Mouse (Mus musculus) forebrain, embryonic 10.5 days (tissue): ENCODE measurements around the gene Krt15. TPM values are rescaled to one million over a fixed set of nuclear protein-coding genes. Genes with fewer than 3 reads are reported as not detected.

ENCODE experiments used
- DNase-seq: peaks from one replicate; pipeline ENCODE4 v3.0.0-alpha.2; 2017; ENCODE audit warnings: low spot score; ENCODE audit errors: extremely low spot score
- H3K27ac ChIP-seq: fragments of 300-500 bp; sonication (generic); 2 replicates; pipeline ENCODE4 v1.5.1; 2016; ENCODE audit warnings: mild to moderate bottlenecking
- H3K27me3 ChIP-seq: fragments of 300-500 bp; sonication (generic); 2 replicates; pipeline ENCODE4 v1.6.1; 2016; ENCODE audit warnings: mild to moderate bottlenecking; ENCODE audit not compliant: poor library complexity, severe bottlenecking
- H3K36me3 ChIP-seq: fragments of 300-500 bp; sonication (generic); replicated peaks from 2 replicates; pipeline ENCODE4 v1.6.1; 2016; ENCODE audit warnings: mild to moderate bottlenecking, moderate library complexity
- H3K4me1 ChIP-seq: fragments of 300-500 bp; sonication (generic); 2 replicates; pipeline ENCODE4 v1.6.1; 2016
- H3K4me3 ChIP-seq: fragments of 300-500 bp; sonication (generic); 2 replicates; pipeline ENCODE4 v1.5.1; 2016; ENCODE audit warnings: mild to moderate bottlenecking, moderate library complexity
- H3K9me3 ChIP-seq: fragments of 300-500 bp; sonication (generic); 2 replicates; pipeline ENCODE4 v1.6.1; 2016; ENCODE audit warnings: mild to moderate bottlenecking, moderate library complexity
- WGBS: fragments of 180-500 bp; shearing (Covaris S2); methylation state at CpG from one replicate; pipeline ENCODE4 v1.1.7; 2016; 5-methylcytosine and 5-hydroxymethylcytosine counted together
- polyA plus RNA-seq: library from polyadenylated mRNA; unstranded; fragments of >200 nt; fragmentation: Nextera tagmentation; extraction: Ambion mirVana; gene quantifications from 2 replicates; pipeline ENCODE4 v1.2.1, GENCODE M21; 2016

The Krt15 gene
- polyA plus RNA-seq, 1 experiment from 2014 or later: 0.77 TPM

DNA sequence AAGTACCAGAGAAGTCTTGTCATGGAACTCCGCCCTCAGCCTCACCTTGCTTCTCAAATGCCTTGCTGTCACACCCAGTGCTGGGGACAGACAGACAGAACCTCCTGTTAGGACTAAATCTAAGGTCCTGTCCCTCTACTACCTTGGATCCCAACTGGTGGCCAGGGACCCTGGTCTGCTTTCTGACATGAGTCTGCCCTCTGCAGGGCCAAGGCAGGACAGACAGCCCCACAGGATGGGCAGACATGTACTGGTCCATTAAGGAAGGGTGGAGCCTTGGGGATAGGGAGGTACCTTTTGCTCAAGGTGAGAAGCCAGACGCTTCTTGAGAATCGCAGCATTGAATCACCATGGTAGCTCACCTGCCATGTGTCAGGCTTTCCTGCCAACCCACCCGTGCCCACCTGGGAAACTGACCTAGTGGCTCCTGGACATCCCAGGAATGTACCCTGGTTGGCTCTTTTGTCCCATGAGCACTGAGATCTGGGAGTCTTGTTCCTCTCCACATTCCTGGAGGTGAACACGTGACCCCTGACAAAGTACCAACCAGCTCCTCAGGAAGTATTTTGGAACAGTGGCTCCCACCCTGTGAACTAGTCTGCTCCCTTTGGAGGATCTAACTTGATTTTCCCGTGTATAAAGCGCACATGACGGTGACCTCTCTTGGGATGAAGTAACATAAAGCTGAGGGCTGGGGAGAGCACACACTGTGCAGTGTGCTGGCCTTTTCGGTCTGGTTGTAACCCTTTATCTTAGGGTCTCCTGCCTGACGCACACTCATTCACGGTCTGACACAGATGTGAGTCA is 22.6 kb downstream of the Krt15 start:
- WGBS: 90% methylated on average over 11 of the region's 11 CpGs
- H3K36me3 ChIP-seq: no peaks in the 10 kb centered on the region
- no peak overlapping the region for H3K4me3 ChIP-seq
- no peak for DNase-seq
- no peak overlapping the region for H3K27ac ChIP-seq
- H3K27me3 ChIP-seq: no peaks in the 10 kb centered on the region
- H3K4me1 ChIP-seq: no peaks in the 10 kb centered on the region
- H3K9me3 ChIP-seq: no peaks in the 10 kb centered on the region

DNA sequence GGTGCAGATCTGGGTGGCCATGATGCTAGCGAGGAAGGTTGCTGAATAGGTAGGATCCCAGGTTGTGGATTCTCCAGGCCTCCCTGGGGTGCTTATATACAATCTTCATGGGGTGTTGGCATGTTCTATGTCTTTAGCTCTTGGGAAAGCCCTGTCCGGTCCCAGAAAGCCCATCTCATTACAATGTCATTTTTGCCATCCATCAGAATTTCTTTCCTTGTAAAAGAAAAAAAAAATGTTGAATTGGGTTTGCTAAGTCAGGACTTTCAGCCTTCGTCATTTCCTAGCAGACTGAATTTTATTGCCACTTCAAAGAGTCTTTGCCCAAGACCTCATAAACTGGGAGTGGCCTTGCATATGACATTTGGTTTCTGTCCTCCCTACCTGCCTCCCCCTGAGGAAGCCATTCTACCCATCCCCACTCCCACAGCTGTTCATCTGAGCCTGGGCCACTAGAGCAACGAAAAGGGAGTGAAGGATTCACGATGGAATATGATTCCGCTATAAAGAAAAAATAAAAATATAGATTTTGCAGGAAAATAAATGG is 30.1 kb downstream of the Krt15 start, which contains the start of gene Krt36:
Gene Krt36, minus strand, starts transcription at position 51 of the 547 bp plus-strand sequence.
- no peaks in the 10 kb centered on the region for H3K4me1 ChIP-seq
- WGBS: 95% methylated on average over 6 of the region's 6 CpGs
- no peaks in the 10 kb centered on the region for H3K9me3 ChIP-seq

GRCm38 (mm10) chr11:100102693-100103429 is 32.9 kb downstream of the Krt15 start:
- 80% methylated on average over 15 of the region's 15 CpGs for WGBS
- Histone ChIP-seq H3K27me3 (no peaks in the 10 kb centered on the region), H3K4me3 (no peak overlapping the region), H3K9me3 (no peaks in the 10 kb centered on the region), H3K4me1 (peaks cover 9% of the 10 kb centered on the region), H3K36me3 (no peaks in the 10 kb centered on the region), H3K27ac (no peak overlapping the region)
- no peak for DNase-seq

More for the DNA sequence above, 30.1 kb downstream of the Krt15 start, which contains the start of gene Krt36:
- no peaks in the 10 kb centered on the region for H3K36me3 ChIP-seq
- DNase-seq: no peak
- no peaks in the 10 kb centered on the region for H3K27me3 ChIP-seq
- H3K27ac ChIP-seq: no peak within 1 kb of the TSS
- no peak within 1 kb of the TSS for H3K4me3 ChIP-seq

DNA sequence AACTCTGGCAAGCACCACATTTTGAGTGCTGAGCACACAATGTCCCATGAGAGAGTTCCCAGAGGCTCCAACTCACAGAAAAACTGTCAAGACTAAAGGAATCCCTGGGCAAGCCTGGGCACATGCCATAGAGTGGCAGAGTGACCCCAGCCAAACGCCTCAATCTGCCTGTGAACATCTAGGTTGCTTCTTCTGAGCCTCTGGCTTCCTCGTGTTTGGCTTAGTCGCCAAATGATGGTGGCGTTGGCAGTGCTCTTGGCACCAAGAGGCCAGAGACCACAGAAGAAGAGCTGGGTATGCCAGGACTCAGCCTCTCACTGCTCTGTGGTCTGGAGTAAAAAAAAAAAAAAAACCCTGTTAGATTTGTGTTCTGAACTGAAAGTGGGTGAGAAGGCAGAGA is 35.3 kb downstream of the Krt15 start:
- no peaks in the 10 kb centered on the region for H3K36me3 ChIP-seq

DNA sequence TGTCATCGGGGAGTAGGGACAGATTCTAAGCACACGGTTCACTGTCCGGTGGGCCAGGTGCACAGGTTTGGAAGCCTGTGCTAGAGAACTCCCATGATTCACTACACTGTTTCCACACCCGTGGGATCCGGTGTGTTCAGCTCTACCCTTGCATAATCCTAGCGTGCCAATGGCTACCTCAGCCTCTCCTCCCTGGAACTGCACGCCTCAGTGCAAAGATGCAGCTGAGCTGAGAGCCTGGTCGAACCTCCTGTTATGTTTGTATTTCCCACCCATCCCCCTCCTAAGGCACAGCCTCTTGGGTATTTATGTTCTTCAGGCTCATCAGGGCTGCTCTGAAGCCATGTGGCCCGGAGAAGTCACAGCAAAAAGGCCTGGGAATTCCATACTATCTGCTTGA is 37.9 kb downstream of the Krt15 start:
- WGBS: 84% methylated on average over 9 of the region's 9 CpGs
- Histone ChIP-seq H3K36me3 (no peaks in the 10 kb centered on the region), H3K4me1 (peaks cover 18% of the 10 kb centered on the region), H3K4me3 (no peak overlapping the region), H3K27ac (no peak overlapping the region), H3K9me3 (no peaks in the 10 kb centered on the region), H3K27me3 (no peaks in the 10 kb centered on the region)
- no peak for DNase-seq

More for the DNA sequence above, 35.3 kb downstream of the Krt15 start:
- H3K9me3 ChIP-seq: no peaks in the 10 kb centered on the region
- H3K27ac ChIP-seq: no peak overlapping the region
- DNase-seq: no peak
- no peaks in the 10 kb centered on the region for H3K27me3 ChIP-seq
- peaks cover 18% of the 10 kb centered on the region for H3K4me1 ChIP-seq
- WGBS: 80% methylated on average over 4 of the region's 4 CpGs
- H3K4me3 ChIP-seq: no peak overlapping the region

- 79% methylated on average over 9 of the region's 9 CpGs for WGBS
- Histone ChIP-seq H3K27ac (no peak within 1 kb of the TSS), H3K4me3 (no peak within 1 kb of the TSS), H3K27me3 (no peaks in the 10 kb centered on the region), H3K4me1 (peaks cover 18% of the 10 kb centered on the region), H3K9me3 (no peaks in the 10 kb centered on the region), H3K36me3 (no peaks in the 10 kb centered on the region)
- DNase-seq: no peak
These were observed 39.6 kb downstream of the Krt15 start, which contains the start of gene Krt35 for GRCm38 (mm10) chr11:100096141-100096540. Krt35 (minus strand) TSS chr11:100096241.

- DNase-seq: no peak
- Histone ChIP-seq H3K36me3 (no peaks in the 10 kb centered on the region), H3K4me3 (no peak overlapping the region), H3K27me3 (no peaks in the 10 kb centered on the region), H3K27ac (no peak overlapping the region), H3K9me3 (0 out of 2 replicates have a peak, but pooled peaks cover 4% of the 10 kb centered on the region), H3K4me1 (no peaks in the 10 kb centered on the region)
- 70% methylated on average over 7 of the region's 7 CpGs for WGBS
These were observed 47.2 kb downstream of the Krt15 start for GRCm38 (mm10) chr11:100088378-100089025.

DNA sequence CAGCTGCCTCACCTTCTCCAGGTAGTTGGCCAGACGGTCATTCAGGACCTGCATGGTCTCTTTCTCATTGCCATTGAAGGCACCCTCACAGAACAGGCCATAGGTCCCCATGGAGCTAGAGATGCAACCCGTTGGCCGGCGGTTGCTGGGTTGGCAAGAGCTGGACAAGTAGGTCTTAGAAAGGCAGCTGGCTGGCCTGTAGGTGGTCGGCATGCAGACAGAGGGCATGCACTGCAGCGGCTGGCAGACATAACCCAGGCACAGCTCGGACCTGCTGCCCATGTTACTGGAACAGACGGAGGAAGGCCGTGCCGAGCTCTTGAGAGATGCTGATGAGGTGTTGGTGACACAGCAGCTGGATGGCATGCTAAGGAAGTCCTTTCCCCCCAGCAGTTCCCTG is 47.9 kb downstream of the Krt15 start, which contains the start of gene Krt32:
Gene Krt32, minus strand, starts transcription at position 366 of the 400 bp plus-strand sequence.
- DNase-seq: no peak
- Histone ChIP-seq H3K27me3 (no peaks in the 10 kb centered on the region), H3K9me3 (0 out of 2 replicates have a peak, but pooled peaks cover 4% of the 10 kb centered on the region), H3K4me1 (no peaks in the 10 kb centered on the region), H3K36me3 (no peaks in the 10 kb centered on the region), H3K27ac (no peak within 1 kb of the TSS), H3K4me3 (no peak within 1 kb of the TSS)
- 93% methylated on average over 10 of the region's 10 CpGs for WGBS

Other genes with a start within 250 kb of the Krt15 start
- not detected in 2 replicates for gene Krtap31-1, start 228.0 kb downstream of the Krt15 start, polyA plus RNA-seq
- gene Gm11565, start 221.2 kb downstream of the Krt15 start, polyA plus RNA-seq: not detected in 2 replicates
- not detected in 2 replicates for gene Krtap31-2, start 199.6 kb downstream of the Krt15 start, polyA plus RNA-seq
- gene Krtap9-5, start 187.5 kb downstream of the Krt15 start, polyA plus RNA-seq: not detected in 2 replicates
- not detected in 2 replicates for gene Krtap29-1, start 156.9 kb downstream of the Krt15 start, polyA plus RNA-seq
- not detected in 2 replicates for gene Krtap16-1, start 149.3 kb downstream of the Krt15 start, polyA plus RNA-seq
- not detected in 2 replicates for gene Krtap17-1, start 141.9 kb downstream of the Krt15 start, polyA plus RNA-seq
- not detected in 2 replicates for gene Krt33a, start 119.7 kb downstream of the Krt15 start, polyA plus RNA-seq
- not detected in 2 replicates for gene Krt33b, start 106.1 kb downstream of the Krt15 start, polyA plus RNA-seq
- not detected in 2 replicates for gene Krt34, start 94.4 kb downstream of the Krt15 start, polyA plus RNA-seq
- gene Krt31, start 85.4 kb downstream of the Krt15 start, polyA plus RNA-seq: not detected in 2 replicates
- gene Krt32, start 47.7 kb downstream of the Krt15 start, polyA plus RNA-seq: not detected in 2 replicates
- gene Krt35, start 39.7 kb downstream of the Krt15 start, polyA plus RNA-seq: not detected in 2 replicates
- not detected in 2 replicates for gene Krt36, start 30.3 kb downstream of the Krt15 start, polyA plus RNA-seq
- gene Krt13, start 14.4 kb downstream of the Krt15 start, polyA plus RNA-seq: not detected in 2 replicates
- 5.3 and 5.4 TPM in 2 replicates for gene Krt19, start 12.7 kb upstream of the Krt15 start, polyA plus RNA-seq
- not detected in 2 replicates for gene Krt9, start 57.3 kb upstream of the Krt15 start, polyA plus RNA-seq
- gene Krt14, start 71.6 kb upstream of the Krt15 start, polyA plus RNA-seq: 1.9 and 2.0 TPM in 2 replicates
- gene Krt16, start 113.0 kb upstream of the Krt15 start, polyA plus RNA-seq: not detected in 2 replicates
- not detected in 2 replicates for gene Krt17, start 125.1 kb upstream of the Krt15 start, polyA plus RNA-seq
- not detected in 2 replicates for gene Krt42, start 133.9 kb upstream of the Krt15 start, polyA plus RNA-seq
- 1,690 and 1,733 TPM in 2 replicates for gene Eif1, start 184.0 kb upstream of the Krt15 start, polyA plus RNA-seq
- gene Gast, start 198.5 kb upstream of the Krt15 start, polyA plus RNA-seq: not detected in 2 replicates
- gene Hap1, start 220.2 kb upstream of the Krt15 start, polyA plus RNA-seq: 46.7 and 47.5 TPM in 2 replicates